Mouse (Mus musculus): ENCODE data around the gene Trim11.

DNA sequence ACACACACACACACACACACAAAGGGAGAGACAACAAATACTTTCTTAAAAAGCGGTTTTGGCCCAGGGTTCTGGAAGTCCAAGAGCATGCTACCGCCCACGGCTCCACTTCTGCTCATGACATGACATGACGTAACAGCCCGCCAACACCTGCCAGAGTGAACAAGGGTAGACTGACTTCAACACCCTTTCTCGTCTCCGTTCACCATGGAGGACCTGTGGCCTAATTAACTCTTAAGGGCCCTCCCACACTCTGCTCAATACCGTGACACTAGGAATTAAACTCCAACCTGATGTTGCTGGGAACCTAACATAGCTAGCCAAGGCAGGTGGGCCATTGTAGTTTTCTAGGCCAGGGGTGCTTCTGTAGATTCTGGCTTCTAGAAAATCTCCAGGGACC lies 8.9 kb upstream of the Trim11 start:
- TF ChIP-seq MAFK (IDR thresholded peaks at IDR 0.05; ENCODE audit: insufficient read depth, low read depth, low read length) (no peak), ZNF384 (IDR thresholded peaks at IDR 0.05; ENCODE audit: low read depth, low read length) (no peak), CHD2 (IDR thresholded peaks at IDR 0.05; ENCODE audit: low read depth, low read length) (no peak), HCFC1 (IDR thresholded peaks at IDR 0.05; ENCODE audit: borderline replicate concordance, insufficient read depth, low read length) (no peak), ZC3H11A (IDR thresholded peaks at IDR 0.05; ENCODE audit: borderline replicate concordance, low read depth, low read length) (no peak)

All from ES-E14 (cell line).